Mouse (Mus musculus): ENCODE data around the gene Abca5. TPM values are rescaled to one million over a fixed set of nuclear protein-coding genes. Genes with fewer than 3 reads are reported as not detected.
"Not testable (repeated sequence)": the region's sequence is repeated elsewhere in the genome, so short reads cannot be mapped to it uniquely, and the experiment has no call there.

Gene Abca5
- polyA plus RNA-seq, 1 experiment from 2014 or later = 3.8 TPM

DNA sequence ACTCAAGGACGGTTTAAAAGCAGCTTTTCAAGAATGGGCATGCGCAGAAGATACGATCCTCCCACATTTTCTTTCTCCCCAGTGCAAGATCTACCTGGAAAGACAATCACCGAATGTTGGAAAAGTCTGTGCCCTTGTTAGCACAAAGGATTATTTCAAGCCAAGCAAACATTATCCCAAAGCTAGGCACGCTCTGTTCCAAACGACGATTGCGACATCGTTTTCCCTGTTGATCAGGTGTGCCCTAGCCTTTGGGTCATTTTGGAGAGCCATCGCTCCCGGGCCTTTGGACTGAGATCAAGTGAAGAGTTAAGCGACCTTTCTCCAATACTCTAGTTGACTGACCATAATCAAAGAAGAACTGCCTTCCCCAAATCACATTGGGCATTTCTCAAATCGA lies 30.1 kb upstream of the Abca5 start:
- no peak overlapping the region for H3K4me2 ChIP-seq (ENCODE audit: low read depth, low read length, severe bottlenecking)
- WGBS = 93% methylated on average over 13 of the region's 13 CpGs

GRCm38 (mm10) chr11:110366902-110367301 lies 29.4 kb upstream of the Abca5 start:
- no peak for ATAC-seq (replicated peaks; ENCODE audit: low FRiP score)
- Histone ChIP-seq H3K9ac (ENCODE audit: low read length) (no peak overlapping the region), H3K36me3 (ENCODE audit: control insufficient read depth, insufficient read depth, low read length) (no peaks in the 10 kb centered on the region), H3K4me3 (ENCODE audit: low read depth, low read length) (no peak overlapping the region), H3K9me3 (ENCODE audit: control insufficient read depth, low read length) (no peaks in the 10 kb centered on the region), H3K27me3 (ENCODE audit: control insufficient read depth, insufficient read depth, low read length) (no peaks in the 10 kb centered on the region), H3K4me2 (ENCODE audit: low read depth, low read length, severe bottlenecking) (no peak overlapping the region), H3K27ac (ENCODE audit: low read depth, low read length) (no peak overlapping the region), H3K4me1 (replicated peaks; ENCODE audit: control insufficient read depth, insufficient read depth, low read length) (0 out of 2 replicates have a peak, but pooled peaks cover 2% of the 10 kb centered on the region)
- 82% methylated on average over 3 of the region's 3 CpGs for WGBS
- no peak for DNase-seq (ENCODE audit: low spot score)

More for the DNA sequence above, 30.1 kb upstream of the Abca5 start:
- no peaks in the 10 kb centered on the region for H3K9me3 ChIP-seq (ENCODE audit: control insufficient read depth, low read length)
- no peak overlapping the region for H3K27ac ChIP-seq (ENCODE audit: low read depth, low read length)
- H3K36me3 ChIP-seq (ENCODE audit: control insufficient read depth, insufficient read depth, low read length) = no peaks in the 10 kb centered on the region
- H3K9ac ChIP-seq (ENCODE audit: low read length) = no peak overlapping the region
- ATAC-seq (replicated peaks; ENCODE audit: low FRiP score) (no peak), DNase-seq (ENCODE audit: low spot score) (no peak)
- H3K4me1 ChIP-seq (replicated peaks; ENCODE audit: control insufficient read depth, insufficient read depth, low read length) = 0 out of 2 replicates have a peak, but pooled peaks cover 2% of the 10 kb centered on the region
- H3K27me3 ChIP-seq (ENCODE audit: control insufficient read depth, insufficient read depth, low read length) = no peaks in the 10 kb centered on the region
- H3K4me3 ChIP-seq (ENCODE audit: low read depth, low read length) = no peak overlapping the region

GRCm38 (mm10) chr11:110365016-110365415 lies 27.5 kb upstream of the Abca5 start:
- Histone ChIP-seq H3K27ac (ENCODE audit: low read depth, low read length) (no peak overlapping the region), H3K4me2 (ENCODE audit: low read depth, low read length, severe bottlenecking) (no peak overlapping the region), H3K27me3 (ENCODE audit: control insufficient read depth, insufficient read depth, low read length) (no peaks in the 10 kb centered on the region), H3K4me3 (ENCODE audit: low read depth, low read length) (no peak overlapping the region), H3K4me1 (replicated peaks; ENCODE audit: control insufficient read depth, insufficient read depth, low read length) (0 out of 2 replicates have a peak, but pooled peaks cover 2% of the 10 kb centered on the region), H3K9ac (ENCODE audit: low read length) (no peak overlapping the region), H3K36me3 (ENCODE audit: control insufficient read depth, insufficient read depth, low read length) (no peaks in the 10 kb centered on the region), H3K9me3 (ENCODE audit: control insufficient read depth, low read length) (no peaks in the 10 kb centered on the region)
- DNase-seq (ENCODE audit: low spot score) (peak; percentile 63), ATAC-seq (replicated peaks; ENCODE audit: low FRiP score) (no peak)
- 79% methylated on average over 3 of the region's 3 CpGs for WGBS

DNA sequence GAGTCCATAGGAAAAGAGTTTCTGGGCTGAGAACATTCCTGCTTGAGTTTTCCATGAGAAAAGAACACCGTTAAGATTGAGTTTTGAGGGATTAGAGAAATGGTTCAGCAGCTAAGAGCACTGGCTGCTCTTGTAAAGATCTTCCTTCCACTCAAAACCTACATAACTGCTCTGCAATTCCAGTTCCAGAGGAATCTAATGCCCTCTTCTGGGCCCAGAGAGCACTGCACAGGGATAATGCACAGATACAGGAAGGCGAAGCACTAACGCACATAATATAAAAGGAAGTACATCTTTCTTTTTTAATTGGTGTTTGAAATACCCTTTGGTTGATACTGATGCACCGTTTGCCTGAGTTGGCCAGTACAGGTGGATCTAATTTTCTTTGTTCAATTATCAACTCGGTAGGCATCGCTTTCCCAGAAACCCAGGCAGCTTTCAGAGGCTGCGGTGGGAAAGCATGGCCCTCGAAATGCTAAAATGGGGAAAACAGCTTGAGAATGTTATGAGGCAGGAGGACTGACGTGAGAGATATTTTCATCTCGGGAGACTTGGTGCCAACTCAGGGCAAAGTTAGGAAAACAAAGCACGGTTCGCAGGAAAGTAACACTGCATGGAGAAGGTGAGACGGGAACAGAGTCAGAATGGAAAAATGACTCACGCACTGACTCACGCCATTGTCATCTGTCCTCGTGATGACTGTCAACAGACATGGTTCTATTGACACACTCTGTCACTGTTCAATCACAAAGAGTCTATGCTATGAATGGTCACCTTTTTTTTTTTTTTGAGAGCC lies 20.4 kb upstream of the Abca5 start:
- Histone ChIP-seq H3K4me1 (replicated peaks; ENCODE audit: control insufficient read depth, insufficient read depth, low read length) (no peaks in the 10 kb centered on the region), H3K4me2 (ENCODE audit: low read depth, low read length, severe bottlenecking) (no peak overlapping the region), H3K4me3 (ENCODE audit: low read depth, low read length) (no peak overlapping the region), H3K27ac (ENCODE audit: low read depth, low read length) (no peak overlapping the region), H3K36me3 (ENCODE audit: control insufficient read depth, insufficient read depth, low read length) (no peaks in the 10 kb centered on the region), H3K27me3 (ENCODE audit: control insufficient read depth, insufficient read depth, low read length) (no peaks in the 10 kb centered on the region), H3K9me3 (ENCODE audit: control insufficient read depth, low read length) (no peaks in the 10 kb centered on the region), H3K9ac (ENCODE audit: low read length) (no peak overlapping the region)
- ATAC-seq (replicated peaks; ENCODE audit: low FRiP score) = no peak
- no peak for DNase-seq (ENCODE audit: low spot score)
- WGBS = 80% methylated on average over 16 of the region's 16 CpGs

- DNase-seq (ENCODE audit: low spot score); H3K4me3 ChIP-seq (ENCODE audit: low read depth, low read length); H3K27me3 ChIP-seq (ENCODE audit: control insufficient read depth, insufficient read depth, low read length); ATAC-seq (replicated peaks; ENCODE audit: low FRiP score); H3K27ac ChIP-seq (ENCODE audit: low read depth, low read length); H3K9ac ChIP-seq (ENCODE audit: low read length); H3K36me3 ChIP-seq (ENCODE audit: control insufficient read depth, insufficient read depth, low read length); H3K4me1 ChIP-seq (replicated peaks; ENCODE audit: control insufficient read depth, insufficient read depth, low read length); H3K4me2 ChIP-seq (ENCODE audit: low read depth, low read length, severe bottlenecking); H3K9me3 ChIP-seq (ENCODE audit: control insufficient read depth, low read length): not testable (repeated sequence)
- WGBS = 85% methylated on average over 9 of the region's 9 CpGs
Observed at GRCm38 (mm10) chr11:110355131-110355530, 17.6 kb upstream of the Abca5 start.

DNA sequence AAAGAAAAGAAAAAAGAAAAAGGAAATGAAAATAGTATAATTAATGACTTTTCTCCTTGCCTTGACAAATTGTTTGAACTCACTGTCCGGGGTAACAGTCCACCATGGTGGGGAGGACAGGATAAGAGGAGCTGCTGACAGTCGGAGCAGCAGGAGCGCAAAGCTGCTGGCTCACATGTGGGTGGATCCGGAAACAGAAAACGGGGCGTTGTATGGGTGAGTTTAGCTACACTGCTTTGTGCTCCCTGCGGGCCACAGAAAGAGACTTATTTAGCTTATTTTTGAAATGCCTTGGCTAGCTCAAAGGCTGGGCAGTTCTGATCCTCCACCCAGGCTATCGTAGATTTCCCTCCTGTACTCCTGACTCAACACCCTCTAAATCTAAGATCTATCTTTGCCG lies 16.7 kb upstream of the Abca5 start:
- H3K27ac ChIP-seq (ENCODE audit: low read depth, low read length) = no peak overlapping the region
- H3K9ac ChIP-seq (ENCODE audit: low read length) = no peak overlapping the region
- WGBS = 92% methylated on average over 9 of the region's 9 CpGs
- no peaks in the 10 kb centered on the region for H3K9me3 ChIP-seq (ENCODE audit: control insufficient read depth, low read length)
- no peak overlapping the region for H3K4me3 ChIP-seq (ENCODE audit: low read depth, low read length)
- H3K4me1 ChIP-seq (replicated peaks; ENCODE audit: control insufficient read depth, insufficient read depth, low read length) = no peaks in the 10 kb centered on the region
- no peak overlapping the region for H3K4me2 ChIP-seq (ENCODE audit: low read depth, low read length, severe bottlenecking)
- no peak for DNase-seq (ENCODE audit: low spot score)
- ATAC-seq (replicated peaks; ENCODE audit: low FRiP score) = no peak
- no peaks in the 10 kb centered on the region for H3K27me3 ChIP-seq (ENCODE audit: control insufficient read depth, insufficient read depth, low read length)
- H3K36me3 ChIP-seq (ENCODE audit: control insufficient read depth, insufficient read depth, low read length) = no peaks in the 10 kb centered on the region

DNA sequence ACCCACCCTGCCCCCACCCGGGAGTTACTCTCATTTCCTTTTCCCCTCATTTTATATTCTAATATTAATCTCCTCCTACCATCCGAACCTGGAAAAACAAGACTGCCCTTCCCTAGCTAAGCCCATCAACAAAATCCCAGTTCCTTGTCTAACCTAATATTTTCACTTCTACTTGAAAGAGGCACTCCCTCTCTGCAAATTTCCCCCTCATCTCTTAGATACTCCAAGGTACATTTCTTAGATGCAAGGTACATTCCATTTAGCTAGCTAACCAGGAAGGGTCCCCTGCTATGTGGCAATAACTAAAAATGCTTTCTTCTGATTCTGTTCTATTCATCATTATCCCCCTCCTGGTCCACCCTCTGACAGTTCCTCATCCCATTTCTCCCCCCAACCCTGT lies 10.7 kb upstream of the Abca5 start:
- Histone ChIP-seq H3K27ac (ENCODE audit: low read depth, low read length) (no peak overlapping the region), H3K36me3 (ENCODE audit: control insufficient read depth, insufficient read depth, low read length) (no peaks in the 10 kb centered on the region), H3K4me3 (ENCODE audit: low read depth, low read length) (no peak overlapping the region), H3K4me2 (ENCODE audit: low read depth, low read length, severe bottlenecking) (no peak overlapping the region), H3K9ac (ENCODE audit: low read length) (no peak overlapping the region), H3K9me3 (ENCODE audit: control insufficient read depth, low read length) (no peaks in the 10 kb centered on the region), H3K4me1 (replicated peaks; ENCODE audit: control insufficient read depth, insufficient read depth, low read length) (no peaks in the 10 kb centered on the region), H3K27me3 (ENCODE audit: control insufficient read depth, insufficient read depth, low read length) (no peaks in the 10 kb centered on the region)
- DNase-seq (ENCODE audit: low spot score) (no peak), ATAC-seq (replicated peaks; ENCODE audit: low FRiP score) (no peak)
- 84% methylated on average over 2 of the region's 2 CpGs for WGBS

DNA sequence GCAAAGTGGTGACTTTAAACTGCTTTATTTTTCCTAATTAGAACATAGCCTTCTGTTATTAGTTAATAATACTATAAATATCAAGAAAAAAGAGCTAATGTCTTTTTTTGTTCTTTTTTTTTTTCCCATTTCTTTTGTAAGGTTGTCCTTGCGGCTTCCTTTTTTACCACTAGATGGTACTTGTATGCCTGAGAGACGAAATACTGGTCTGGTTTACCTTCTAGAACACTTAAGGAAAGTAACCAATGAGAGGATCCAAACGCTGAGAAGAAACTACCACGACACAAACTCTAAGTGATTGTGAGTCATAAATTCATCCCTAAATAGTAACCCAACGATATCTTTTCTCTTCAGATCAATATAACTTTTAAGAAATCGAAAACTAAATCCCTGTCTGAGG lies 10.3 kb upstream of the Abca5 start:
- Histone ChIP-seq H3K36me3 (ENCODE audit: control insufficient read depth, insufficient read depth, low read length) (no peaks in the 10 kb centered on the region), H3K4me3 (ENCODE audit: low read depth, low read length) (no peak overlapping the region), H3K9me3 (ENCODE audit: control insufficient read depth, low read length) (no peaks in the 10 kb centered on the region), H3K27me3 (ENCODE audit: control insufficient read depth, insufficient read depth, low read length) (no peaks in the 10 kb centered on the region), H3K4me2 (ENCODE audit: low read depth, low read length, severe bottlenecking) (no peak overlapping the region), H3K4me1 (replicated peaks; ENCODE audit: control insufficient read depth, insufficient read depth, low read length) (no peaks in the 10 kb centered on the region), H3K27ac (ENCODE audit: low read depth, low read length) (no peak overlapping the region), H3K9ac (ENCODE audit: low read length) (no peak overlapping the region)
- ATAC-seq (replicated peaks; ENCODE audit: low FRiP score) = no peak
- DNase-seq (ENCODE audit: low spot score) = no peak
- WGBS = 64% methylated on average over 6 of the region's 6 CpGs

GRCm38 (mm10) chr11:110336814-110337288 lies 665 bp downstream of the Abca5 start:
- WGBS = 0% methylated on average over 18 of the region's 18 CpGs
- H3K9me3 ChIP-seq (ENCODE audit: control insufficient read depth, low read length) = no peaks in the 10 kb centered on the region
- H3K36me3 ChIP-seq (ENCODE audit: control insufficient read depth, insufficient read depth, low read length) = no peaks in the 10 kb centered on the region
- H3K27ac ChIP-seq (ENCODE audit: low read depth, low read length) = no peak overlapping the region
- DNase-seq (ENCODE audit: low spot score) = no peak
- H3K4me2 ChIP-seq (ENCODE audit: low read depth, low read length, severe bottlenecking) = peak overlapping the region; percentile 91
- peak overlapping the region; percentile 78 for H3K4me3 ChIP-seq (ENCODE audit: low read depth, low read length)
- H3K27me3 ChIP-seq (ENCODE audit: control insufficient read depth, insufficient read depth, low read length) = 0 out of 2 replicates have a peak, but pooled peaks cover 2% of the 10 kb centered on the region
- H3K4me1 ChIP-seq (replicated peaks; ENCODE audit: control insufficient read depth, insufficient read depth, low read length) = no peaks in the 10 kb centered on the region
- peak overlapping the region; percentile 72 for H3K9ac ChIP-seq (ENCODE audit: low read length)
- ATAC-seq (replicated peaks; ENCODE audit: low FRiP score) = peak; percentile 57
